Mouse (Mus musculus) lung, adult 2 months (tissue): ENCODE measurements around the gene Vwa7.

Experiments
- CTCF ChIP-seq: fragments of 200-500 bp; IDR thresholded peaks from 2 replicates; pipeline ENCODE4 v1.5.1; 2011; ENCODE audit warnings: mild to moderate bottlenecking, low read length, control low read depth; ENCODE audit not compliant: insufficient read depth
- POLR2A ChIP-seq: fragments of 200-500 bp; IDR thresholded peaks from 2 replicates; pipeline ENCODE4 v1.6.1; 2011; ENCODE audit warnings: low read depth, mild to moderate bottlenecking, control low read depth, low read length, borderline replicate concordance; ENCODE audit errors: extremely low read depth

GRCm38 (mm10) chr17:35001452-35002152 lies 14.8 kb upstream of the Vwa7 start:
- TF ChIP-seq CTCF, result no peak
- no peak for TF ChIP-seq POLR2A
